Mouse (Mus musculus) cortical plate, adult 2 months (tissue): ENCODE measurements around the gene Xylt2.

Experiments
- CTCF ChIP-seq: fragments of 200-500 bp; IDR thresholded peaks from 2 replicates; pipeline ENCODE4 v1.5.1; 2011; ENCODE audit warnings: mild to moderate bottlenecking, control low read depth, low read length; ENCODE audit not compliant: insufficient read depth; ENCODE audit errors: extremely low read depth
- POLR2A ChIP-seq: fragments of 200-500 bp; IDR thresholded peaks from 2 replicates; pipeline ENCODE4 v1.6.1; 2011; ENCODE audit warnings: mild to moderate bottlenecking, low read length, control low read depth; ENCODE audit not compliant: insufficient read depth; ENCODE audit errors: extremely low read depth

- TF ChIP-seq POLR2A: no peak
- TF ChIP-seq CTCF: no peak
Measured at GRCm38 (mm10) chr11:94665281-94665680, 12.0 kb downstream of the Xylt2 start.
